Mouse (Mus musculus): ENCODE results near the gene Lacc1. TPM values are rescaled to one million over a fixed set of nuclear protein-coding genes. Genes with fewer than 3 reads are reported as not detected.
"Not testable (repeated sequence)": the region's sequence is repeated elsewhere in the genome, so short reads cannot be mapped to it uniquely, and the experiment has no call there.

Lacc1 gene
- polyA plus RNA-seq, 1 experiment from 2014 or later = 2.6 TPM

DNA sequence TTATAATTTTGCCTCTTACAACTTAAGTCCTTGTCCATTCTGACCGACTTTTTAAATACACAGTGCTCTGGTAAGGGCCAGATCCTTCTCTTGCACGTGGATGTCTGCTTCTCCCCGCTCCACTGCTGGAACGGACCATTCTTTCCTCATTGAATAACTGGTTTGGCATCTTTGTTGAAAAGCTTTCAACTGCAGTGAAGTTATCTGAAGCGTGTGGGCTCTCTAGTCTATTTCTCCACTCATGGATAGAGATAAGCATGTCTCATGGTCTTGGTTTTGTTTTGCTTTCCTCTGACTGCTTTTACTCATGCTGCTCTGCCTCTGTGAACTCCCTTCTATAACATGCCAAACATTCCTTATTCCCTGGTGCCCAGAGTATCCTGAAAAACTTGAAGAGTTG is 4.3 kb downstream of the Lacc1 start:
- H3K4me1 ChIP-seq (ENCODE audit: control insufficient read depth, insufficient read depth, low read depth, low read length) = peaks cover 3% of the 10 kb centered on the region; the same call in 1 of the 2 replicates
- H3K27ac ChIP-seq (ENCODE audit: low read depth, low read length) = no peak overlapping the region
- no peaks in the 10 kb centered on the region for H3K36me3 ChIP-seq (ENCODE audit: control insufficient read depth, insufficient read depth, low read length)
- 69% methylated on average over 5 of the region's 5 CpGs for WGBS
- H3K9ac ChIP-seq (ENCODE audit: low read depth, low read length) = no peak overlapping the region
- no peak overlapping the region for H3K4me3 ChIP-seq (ENCODE audit: low read length)
- no peaks in the 10 kb centered on the region for H3K27me3 ChIP-seq (replicated peaks; ENCODE audit: control insufficient read depth, insufficient read depth, low read length)
- no peak for ATAC-seq
- H3K9me3 ChIP-seq (ENCODE audit: control insufficient read depth, low read length) = no peaks in the 10 kb centered on the region
- no peak overlapping the region for H3K4me2 ChIP-seq (ENCODE audit: low read length)

DNA sequence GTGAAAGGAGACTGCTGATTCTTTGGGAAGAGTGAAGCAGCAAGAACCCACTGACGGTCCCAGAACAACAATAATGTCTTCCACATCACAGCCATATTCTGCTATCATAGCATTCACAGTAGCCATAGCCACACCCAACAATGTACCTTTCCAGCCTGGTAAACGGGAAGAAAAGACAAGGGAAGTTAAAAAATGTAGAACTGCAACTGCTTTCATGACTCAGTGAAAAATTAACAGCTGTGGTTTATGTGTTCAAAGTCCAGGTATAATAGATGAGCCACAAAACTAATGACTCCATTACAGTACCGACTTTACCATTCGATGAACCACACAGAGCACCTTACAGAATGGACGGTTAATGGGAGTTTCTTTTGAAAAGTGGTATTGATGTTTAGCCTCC is 5.9 kb downstream of the Lacc1 start:
- H3K36me3 ChIP-seq (ENCODE audit: control insufficient read depth, insufficient read depth, low read length) = no peaks in the 10 kb centered on the region
- no peak overlapping the region for H3K4me3 ChIP-seq (ENCODE audit: low read length)
- no peak for ATAC-seq
- H3K4me1 ChIP-seq (ENCODE audit: control insufficient read depth, insufficient read depth, low read depth, low read length) = no peaks in the 10 kb centered on the region
- no peak overlapping the region for H3K9ac ChIP-seq (ENCODE audit: low read depth, low read length)
- no peaks in the 10 kb centered on the region for H3K27me3 ChIP-seq (replicated peaks; ENCODE audit: control insufficient read depth, insufficient read depth, low read length)
- H3K9me3 ChIP-seq (ENCODE audit: control insufficient read depth, low read length) = no peaks in the 10 kb centered on the region
- H3K4me2 ChIP-seq (ENCODE audit: low read length) = no peak overlapping the region
- 90% methylated on average over 5 of the region's 5 CpGs for WGBS
- H3K27ac ChIP-seq (ENCODE audit: low read depth, low read length) = no peak overlapping the region

DNA sequence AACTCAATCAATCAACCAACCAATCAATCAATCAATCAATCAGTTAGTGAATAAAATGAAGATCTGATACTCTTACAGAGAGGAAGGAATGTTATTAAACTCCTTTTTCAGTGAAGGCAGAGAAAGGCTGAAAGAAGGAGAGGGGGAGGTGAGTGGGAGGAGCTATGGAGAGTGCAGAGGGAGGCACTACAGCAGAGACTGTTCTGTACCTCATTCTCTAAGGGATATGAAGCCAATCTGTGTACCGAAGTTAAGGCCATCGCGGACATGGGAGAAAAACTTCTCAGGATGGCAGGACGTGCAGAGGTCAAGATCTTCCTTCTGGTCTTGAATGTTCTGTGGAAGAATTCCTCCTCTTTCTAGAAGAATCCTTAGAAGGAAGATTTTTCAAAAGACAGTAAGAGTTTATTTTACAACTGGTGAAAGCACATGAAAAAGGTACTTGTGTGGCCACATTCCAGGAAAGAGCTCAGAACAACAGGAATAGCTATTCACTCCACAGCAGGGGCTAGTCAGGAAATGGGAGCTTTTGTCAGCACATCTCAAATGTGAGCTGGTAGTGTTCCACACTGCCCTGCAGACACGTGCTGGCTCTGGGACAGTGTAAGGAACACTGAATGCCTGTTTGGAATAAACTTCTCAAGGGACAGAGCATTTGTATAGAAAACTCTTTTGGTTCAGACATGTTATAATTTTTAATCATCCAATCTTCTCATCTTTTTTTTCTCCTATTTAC is 7.2 kb downstream of the Lacc1 start:
- H3K27me3 ChIP-seq (replicated peaks; ENCODE audit: control insufficient read depth, insufficient read depth, low read length) = no peaks in the 10 kb centered on the region
- no peak overlapping the region for H3K4me3 ChIP-seq (ENCODE audit: low read length)
- no peak for ATAC-seq
- WGBS = 61% methylated on average over 5 of the region's 5 CpGs
- no peak overlapping the region for H3K27ac ChIP-seq (ENCODE audit: low read depth, low read length)
- H3K36me3 ChIP-seq (ENCODE audit: control insufficient read depth, insufficient read depth, low read length) = no peaks in the 10 kb centered on the region
- H3K4me2 ChIP-seq (ENCODE audit: low read length) = no peak overlapping the region
- no peaks in the 10 kb centered on the region for H3K9me3 ChIP-seq (ENCODE audit: control insufficient read depth, low read length)
- no peaks in the 10 kb centered on the region for H3K4me1 ChIP-seq (ENCODE audit: control insufficient read depth, insufficient read depth, low read depth, low read length)
- no peak overlapping the region for H3K9ac ChIP-seq (ENCODE audit: low read depth, low read length)

GRCm38 (mm10) chr14:77024499-77024898 is 12.2 kb downstream of the Lacc1 start:
- Histone ChIP-seq H3K9me3 (ENCODE audit: control insufficient read depth, low read length) (no peaks in the 10 kb centered on the region), H3K27me3 (replicated peaks; ENCODE audit: control insufficient read depth, insufficient read depth, low read length) (no peaks in the 10 kb centered on the region), H3K27ac (ENCODE audit: low read depth, low read length) (no peak overlapping the region), H3K4me2 (ENCODE audit: low read length) (no peak overlapping the region), H3K4me3 (ENCODE audit: low read length) (no peak overlapping the region), H3K9ac (ENCODE audit: low read depth, low read length) (no peak overlapping the region), H3K4me1 (ENCODE audit: control insufficient read depth, insufficient read depth, low read depth, low read length) (no peaks in the 10 kb centered on the region), H3K36me3 (ENCODE audit: control insufficient read depth, insufficient read depth, low read length) (no peaks in the 10 kb centered on the region)
- WGBS = 88% methylated on average over 3 of the region's 3 CpGs
- ATAC-seq = no peak

- Histone ChIP-seq H3K27ac (ENCODE audit: low read depth, low read length) (no peak overlapping the region), H3K9me3 (ENCODE audit: control insufficient read depth, low read length) (no peaks in the 10 kb centered on the region), H3K4me3 (ENCODE audit: low read length) (no peak overlapping the region), H3K4me1 (ENCODE audit: control insufficient read depth, insufficient read depth, low read depth, low read length) (no peaks in the 10 kb centered on the region), H3K36me3 (ENCODE audit: control insufficient read depth, insufficient read depth, low read length) (no peaks in the 10 kb centered on the region), H3K27me3 (replicated peaks; ENCODE audit: control insufficient read depth, insufficient read depth, low read length) (no peaks in the 10 kb centered on the region), H3K9ac (ENCODE audit: low read depth, low read length) (no peak overlapping the region), H3K4me2 (ENCODE audit: low read length) (no peak overlapping the region)
- ATAC-seq = no peak
- WGBS = 86% methylated on average over 6 of the region's 6 CpGs
Observed at GRCm38 (mm10) chr14:77017211-77017610, 19.5 kb downstream of the Lacc1 start.

GRCm38 (mm10) chr14:77016783-77017182 is 19.9 kb downstream of the Lacc1 start:
- H3K27me3 ChIP-seq (replicated peaks; ENCODE audit: control insufficient read depth, insufficient read depth, low read length); H3K36me3 ChIP-seq (ENCODE audit: control insufficient read depth, insufficient read depth, low read length); H3K4me1 ChIP-seq (ENCODE audit: control insufficient read depth, insufficient read depth, low read depth, low read length); H3K9ac ChIP-seq (ENCODE audit: low read depth, low read length); H3K27ac ChIP-seq (ENCODE audit: low read depth, low read length); H3K9me3 ChIP-seq (ENCODE audit: control insufficient read depth, low read length); ATAC-seq; H3K4me3 ChIP-seq (ENCODE audit: low read length); H3K4me2 ChIP-seq (ENCODE audit: low read length): not testable (repeated sequence)
- 66% methylated on average over 12 of the region's 12 CpGs for WGBS

DNA sequence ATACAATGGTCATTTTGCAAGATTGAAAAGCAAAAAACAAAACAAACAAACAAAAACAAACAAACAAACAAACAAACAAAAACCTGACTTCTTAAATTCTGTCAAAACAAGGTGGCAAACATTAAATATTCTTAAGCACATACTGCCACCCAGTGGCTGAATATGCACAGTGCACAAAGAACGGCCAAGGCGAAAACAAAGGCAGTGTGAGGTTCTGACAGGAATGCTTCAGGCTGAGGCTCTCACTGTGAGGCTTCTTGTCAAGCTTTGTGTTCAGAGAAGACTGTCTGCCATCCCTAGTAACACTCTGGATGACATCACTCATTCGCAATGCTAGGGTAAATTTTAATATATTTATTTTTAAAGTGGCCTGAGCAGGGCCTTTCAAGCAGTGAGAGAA is 24.9 kb downstream of the Lacc1 start:
- Histone ChIP-seq H3K9me3 (ENCODE audit: control insufficient read depth, low read length) (no peaks in the 10 kb centered on the region), H3K4me3 (ENCODE audit: low read length) (no peak overlapping the region), H3K36me3 (ENCODE audit: control insufficient read depth, insufficient read depth, low read length) (no peaks in the 10 kb centered on the region), H3K27me3 (replicated peaks; ENCODE audit: control insufficient read depth, insufficient read depth, low read length) (no peaks in the 10 kb centered on the region), H3K27ac (ENCODE audit: low read depth, low read length) (no peak overlapping the region), H3K4me1 (ENCODE audit: control insufficient read depth, insufficient read depth, low read depth, low read length) (no peaks in the 10 kb centered on the region), H3K4me2 (ENCODE audit: low read length) (no peak overlapping the region), H3K9ac (ENCODE audit: low read depth, low read length) (no peak overlapping the region)
- WGBS = 3% methylated on average over 3 of the region's 3 CpGs
- ATAC-seq = peak; percentile 65

DNA sequence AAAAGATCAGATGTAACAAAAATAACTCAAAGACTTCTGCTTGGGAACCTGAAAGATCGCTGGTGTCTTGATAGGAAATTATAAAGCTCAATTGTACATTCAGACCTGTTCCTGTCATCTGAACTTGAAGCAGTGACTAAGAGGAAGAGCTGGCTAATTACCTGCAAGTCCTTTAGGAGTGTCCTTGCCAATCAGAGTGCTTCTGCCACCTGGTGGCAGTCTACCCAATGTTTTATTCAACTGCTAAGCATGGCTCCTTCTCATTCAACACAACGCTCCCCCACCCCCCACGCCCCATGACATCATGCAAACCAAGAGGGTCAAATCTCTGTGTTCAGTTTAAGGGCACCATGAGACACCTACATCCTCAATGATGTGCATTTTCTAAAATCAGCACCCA is 28.5 kb downstream of the Lacc1 start:
- Histone ChIP-seq H3K4me2 (ENCODE audit: low read length) (no peak overlapping the region), H3K27me3 (replicated peaks; ENCODE audit: control insufficient read depth, insufficient read depth, low read length) (no peaks in the 10 kb centered on the region), H3K36me3 (ENCODE audit: control insufficient read depth, insufficient read depth, low read length) (no peaks in the 10 kb centered on the region), H3K4me1 (ENCODE audit: control insufficient read depth, insufficient read depth, low read depth, low read length) (peaks cover 3% of the 10 kb centered on the region; the same call in 1 of the 2 replicates), H3K4me3 (ENCODE audit: low read length) (no peak overlapping the region), H3K9me3 (ENCODE audit: control insufficient read depth, low read length) (no peaks in the 10 kb centered on the region), H3K9ac (ENCODE audit: low read depth, low read length) (no peak overlapping the region), H3K27ac (ENCODE audit: low read depth, low read length) (no peak overlapping the region)
- 14% methylated on average over 3 of the region's 3 CpGs for WGBS
- ATAC-seq = peak; percentile 74

- Histone ChIP-seq H3K9ac (ENCODE audit: low read depth, low read length) (no peak overlapping the region), H3K9me3 (ENCODE audit: control insufficient read depth, low read length) (no peaks in the 10 kb centered on the region), H3K27me3 (replicated peaks; ENCODE audit: control insufficient read depth, insufficient read depth, low read length) (no peaks in the 10 kb centered on the region), H3K36me3 (ENCODE audit: control insufficient read depth, insufficient read depth, low read length) (no peaks in the 10 kb centered on the region), H3K4me2 (ENCODE audit: low read length) (no peak overlapping the region), H3K4me1 (ENCODE audit: control insufficient read depth, insufficient read depth, low read depth, low read length) (peaks cover 3% of the 10 kb centered on the region; the same call in 1 of the 2 replicates), H3K27ac (ENCODE audit: low read depth, low read length) (no peak overlapping the region), H3K4me3 (ENCODE audit: low read length) (no peak overlapping the region)
- 66% methylated on average over 5 of the region's 5 CpGs for WGBS
- ATAC-seq = no peak
Observed at GRCm38 (mm10) chr14:77005566-77005965, 31.1 kb downstream of the Lacc1 start.

All from hindbrain, embryonic 16.5 days (tissue).